Mouse (Mus musculus): ENCODE measurements at regions not wholly inside any gene's neighbourhood (a gene's known extent, or its start where the extent isn't known, plus 50 kb on each side); places are given as distances from the start of the nearest gene placed in this dataset.

DNA sequence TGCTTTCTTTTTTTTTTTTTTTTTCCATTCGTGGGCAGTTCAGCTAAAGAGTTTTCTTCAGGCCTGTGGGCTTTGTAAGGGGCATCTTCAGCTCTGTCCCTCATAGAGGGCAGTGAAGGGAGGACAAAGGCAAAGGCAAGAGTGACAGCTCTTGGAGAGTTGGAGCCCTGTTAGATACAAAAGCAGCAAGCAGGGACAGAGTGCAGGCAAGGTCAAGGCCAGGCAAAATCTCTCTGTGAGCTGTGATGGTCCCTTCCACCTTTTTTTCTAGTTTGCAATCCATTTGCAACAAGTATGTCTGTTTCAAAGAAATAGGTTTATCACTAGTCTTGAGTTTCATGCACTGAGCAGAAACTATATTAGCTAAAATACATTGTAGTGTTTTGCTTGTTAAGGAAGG lies 86.2 kb upstream of the P2ry1 start:
- DNase-seq (ENCODE audit: low read depth, low spot score) = no peak

DNA sequence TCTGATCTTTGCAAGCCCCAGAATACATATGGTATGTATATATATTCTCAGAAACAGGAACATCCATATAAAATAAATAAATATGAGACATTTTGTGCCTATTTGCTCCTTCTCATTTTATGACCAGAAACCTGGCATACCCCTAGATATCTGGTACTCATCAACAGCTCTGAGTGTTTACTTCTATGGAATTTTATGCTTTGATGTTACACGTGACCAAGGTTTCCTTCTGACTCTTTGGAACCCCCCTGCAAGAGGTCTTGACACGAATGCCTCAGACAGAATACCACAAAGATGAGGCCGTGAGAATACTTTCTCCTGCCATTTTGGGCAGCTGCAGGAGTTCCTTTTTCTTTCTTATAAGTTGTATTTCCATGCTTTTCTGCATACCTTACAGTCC lies 85.3 kb upstream of the P2ry1 start:
- DNase-seq (ENCODE audit: low read depth, low spot score) = no peak

DNA sequence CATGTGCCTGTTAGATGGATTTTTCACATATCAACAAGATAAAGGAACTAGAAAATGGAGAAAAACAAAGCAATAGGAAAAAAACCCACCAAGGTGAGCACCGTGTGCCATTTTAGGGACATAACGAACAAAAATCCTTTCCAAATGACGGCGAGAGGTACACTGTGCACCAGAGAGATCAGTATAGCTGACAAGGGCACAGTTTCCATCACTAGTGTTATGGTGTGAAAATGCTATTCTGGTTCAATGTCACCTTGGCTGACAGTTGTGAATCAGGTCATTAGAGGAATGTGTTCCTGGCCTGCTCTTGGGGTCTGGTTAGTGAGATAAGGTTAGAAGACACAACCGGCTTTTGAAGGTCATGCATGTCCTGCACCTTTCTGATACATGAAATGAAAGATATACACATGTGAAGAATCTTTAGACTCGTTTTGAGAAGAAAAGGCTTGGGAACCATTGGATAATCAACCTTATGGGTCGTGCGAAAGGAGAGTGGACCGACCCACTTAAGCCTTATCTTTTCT lies 76.5 kb upstream of the P2ry1 start:
- DNase-seq (ENCODE audit: low read depth, low spot score) = no peak

DNA sequence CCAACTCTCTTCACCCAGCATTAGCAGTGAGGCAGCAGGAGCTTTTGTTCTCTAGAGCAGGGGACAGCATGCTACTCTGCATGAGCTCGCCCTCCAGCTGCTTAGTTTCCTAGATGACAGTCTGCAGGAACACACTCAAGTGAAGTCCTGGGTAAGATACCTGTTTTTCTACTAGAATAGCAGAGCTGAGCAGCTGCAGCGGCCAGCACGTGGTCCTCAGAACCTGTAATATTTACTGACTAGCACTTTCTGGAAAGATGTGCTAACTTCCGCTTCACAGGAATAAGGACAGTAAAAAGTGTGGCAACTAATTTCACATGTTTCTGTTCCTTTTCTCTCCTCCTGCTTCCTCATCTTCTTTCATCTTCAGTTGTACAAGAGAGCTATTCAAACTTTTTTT lies 73.7 kb upstream of the P2ry1 start:
- no peak for DNase-seq (ENCODE audit: low read depth, low spot score)

DNA sequence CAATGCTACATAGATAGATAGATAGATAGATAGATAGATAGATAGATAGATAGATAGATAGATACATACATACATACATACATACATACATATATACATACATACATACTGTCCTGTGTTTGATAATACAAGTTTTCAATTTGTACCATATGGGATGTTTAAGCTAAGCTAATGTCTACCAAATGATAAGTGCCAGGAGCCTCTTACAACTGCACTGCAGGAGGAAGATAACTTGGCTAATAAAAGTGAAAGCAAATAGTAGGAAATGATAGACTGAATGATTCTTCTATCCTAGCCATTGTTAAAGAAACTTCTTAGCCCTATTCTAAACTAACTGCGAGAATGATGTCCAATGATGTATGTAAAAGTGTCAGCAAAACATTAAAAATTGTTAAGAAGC lies 68.1 kb upstream of the P2ry1 start:
- no peak for DNase-seq (ENCODE audit: low read depth, low spot score)

DNA sequence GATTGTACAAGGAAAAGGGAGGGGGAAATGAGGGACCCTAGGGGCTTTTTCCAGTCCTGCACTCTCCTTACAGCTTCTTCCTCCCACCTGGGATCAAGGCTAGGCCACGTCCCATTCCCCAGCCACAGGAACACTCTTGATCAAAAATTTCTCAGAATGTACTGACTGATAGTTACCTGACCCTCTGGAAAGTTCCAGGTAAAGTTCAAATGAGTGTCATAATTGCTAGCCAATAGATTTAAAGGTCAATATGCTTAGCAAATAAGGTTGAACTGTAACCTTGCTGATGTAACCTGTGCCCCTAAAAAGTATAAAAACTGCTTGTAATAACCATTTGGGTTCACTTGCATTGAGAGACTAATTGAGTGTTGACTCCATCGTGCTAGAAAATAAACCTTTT lies 61.1 kb upstream of the P2ry1 start:
- DNase-seq (ENCODE audit: low read depth, low spot score) = no peak

DNA sequence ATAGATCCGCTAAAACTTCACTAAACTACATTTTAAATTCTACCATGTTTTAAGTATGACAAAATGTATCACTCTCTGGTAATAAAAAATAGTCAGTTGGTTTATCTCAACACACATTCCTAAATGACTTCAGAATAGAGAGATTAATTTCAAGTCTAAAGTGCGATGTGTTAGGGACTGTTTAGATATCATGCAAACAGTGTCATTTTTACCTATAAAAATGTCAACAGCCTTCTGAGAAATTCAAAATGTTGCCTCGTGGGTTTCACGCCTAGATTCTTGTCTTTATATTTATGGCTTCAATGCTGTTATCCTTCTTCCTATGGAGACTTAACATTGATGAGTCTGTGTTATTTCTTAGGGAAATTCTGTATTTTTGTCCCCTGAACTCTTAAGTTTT lies 53.7 kb upstream of the P2ry1 start:
- no peak for DNase-seq (ENCODE audit: low read depth, low spot score)

Data from telencephalon, adult 2 months (tissue).